Mouse (Mus musculus): Measurements from ENCODE around the gene Usp29. TPM values are rescaled to one million over a fixed set of nuclear protein-coding genes. Genes with fewer than 3 reads are reported as not detected.

Gene Usp29
- total and polyA plus RNA-seq, 2 experiments = 0.09 TPM; not detected in 1

DNA sequence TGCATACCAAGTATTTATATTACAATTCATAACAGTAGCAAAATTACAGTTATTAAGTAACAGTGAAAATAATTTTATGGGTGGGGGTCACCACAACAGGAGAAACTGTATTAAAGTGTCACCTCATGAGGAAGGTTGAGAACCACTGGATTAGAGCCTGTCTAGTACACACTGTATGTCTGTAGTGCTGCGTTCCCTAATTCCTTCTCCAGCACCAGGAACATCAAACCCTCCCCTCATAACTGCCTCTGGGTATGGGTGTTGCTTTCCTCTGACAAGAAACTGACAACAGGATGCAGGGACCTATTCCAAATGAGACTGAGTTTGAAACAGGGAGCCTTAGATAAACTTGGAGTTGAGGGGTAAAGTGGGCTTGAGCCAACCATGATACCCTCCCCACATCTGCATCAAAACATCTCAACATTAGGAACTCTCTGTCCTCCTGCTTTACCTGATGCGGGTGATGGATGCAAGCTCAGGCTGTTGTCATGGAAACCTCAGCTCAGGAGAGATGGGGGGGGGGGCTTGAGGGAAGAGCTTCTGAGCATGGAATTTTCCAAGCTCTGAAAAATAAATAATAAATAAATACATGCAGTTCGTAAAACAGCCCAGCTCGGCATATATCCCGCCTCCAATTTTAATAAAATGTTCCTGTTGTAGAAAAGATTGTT, 86.5 kb downstream of the Usp29 start:
- Histone ChIP-seq H3K9ac (ENCODE audit: low read depth, low read length) (no peak overlapping the region), H3K79me2 (ENCODE audit: control insufficient read depth, insufficient read depth, low read length) (no peaks in the 10 kb centered on the region), H3K4me3 (ENCODE audit: insufficient read depth, low read depth, low read length) (no peak overlapping the region), H3K4me1 (ENCODE audit: control insufficient read depth, insufficient read depth, low read length) (no peaks in the 10 kb centered on the region), H3K27me3 (ENCODE audit: control insufficient read depth, insufficient read depth, low read length) (no peaks in the 10 kb centered on the region), H3K36me3 (ENCODE audit: control insufficient read depth, insufficient read depth, low read length) (no peaks in the 10 kb centered on the region), H3K27ac (replicated peaks; ENCODE audit: insufficient read depth, low read depth, low read length) (no peak overlapping the region)
- TF ChIP-seq POLR2A (IDR thresholded peaks at IDR 0.05; ENCODE audit: extremely low read depth, insufficient read depth, low read length) (no peak), CTCF (IDR thresholded peaks at IDR 0.05; ENCODE audit: low read depth, low read length) (no peak)
- 95% methylated on average over 5 of the region's 5 CpGs for WGBS
- no peak for DNase-seq (ENCODE audit: extremely low read depth, low read depth, low spot score)

DNA sequence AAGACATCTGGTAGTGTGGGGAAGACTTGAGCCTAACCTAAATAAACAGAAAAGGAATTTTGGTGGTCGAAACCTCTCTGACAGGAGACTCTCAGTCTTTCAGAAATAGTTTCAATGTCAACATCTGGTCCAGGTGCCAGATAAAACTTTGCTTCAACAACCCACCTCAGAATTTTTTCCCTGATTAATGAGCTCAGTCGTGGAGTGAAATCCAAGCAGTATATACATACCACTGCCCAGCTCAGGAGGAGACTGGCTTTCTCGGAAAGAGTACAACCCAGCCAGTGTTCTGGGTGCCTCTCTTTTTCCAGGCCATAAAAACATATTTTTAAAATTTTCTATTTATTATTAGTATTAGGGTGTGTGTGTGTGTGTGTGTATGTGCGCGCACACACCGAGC, 89.9 kb downstream of the Usp29 start:
- no peak overlapping the region for H3K27ac ChIP-seq (replicated peaks; ENCODE audit: insufficient read depth, low read depth, low read length)
- no peaks in the 10 kb centered on the region for H3K79me2 ChIP-seq (ENCODE audit: control insufficient read depth, insufficient read depth, low read length)
- WGBS = 87% methylated on average over 6 of the region's 6 CpGs
- H3K36me3 ChIP-seq (ENCODE audit: control insufficient read depth, insufficient read depth, low read length) = no peaks in the 10 kb centered on the region
- H3K4me1 ChIP-seq (ENCODE audit: control insufficient read depth, insufficient read depth, low read length) = no peaks in the 10 kb centered on the region
- no peak for TF ChIP-seq POLR2A (IDR thresholded peaks at IDR 0.05; ENCODE audit: extremely low read depth, insufficient read depth, low read length)
- TF ChIP-seq CTCF (IDR thresholded peaks at IDR 0.05; ENCODE audit: low read depth, low read length) = no peak
- no peak overlapping the region for H3K4me3 ChIP-seq (ENCODE audit: insufficient read depth, low read depth, low read length)
- no peak overlapping the region for H3K9ac ChIP-seq (ENCODE audit: low read depth, low read length)
- H3K27me3 ChIP-seq (ENCODE audit: control insufficient read depth, insufficient read depth, low read length) = no peaks in the 10 kb centered on the region
- no peak for DNase-seq (ENCODE audit: extremely low read depth, low read depth, low spot score)

DNA sequence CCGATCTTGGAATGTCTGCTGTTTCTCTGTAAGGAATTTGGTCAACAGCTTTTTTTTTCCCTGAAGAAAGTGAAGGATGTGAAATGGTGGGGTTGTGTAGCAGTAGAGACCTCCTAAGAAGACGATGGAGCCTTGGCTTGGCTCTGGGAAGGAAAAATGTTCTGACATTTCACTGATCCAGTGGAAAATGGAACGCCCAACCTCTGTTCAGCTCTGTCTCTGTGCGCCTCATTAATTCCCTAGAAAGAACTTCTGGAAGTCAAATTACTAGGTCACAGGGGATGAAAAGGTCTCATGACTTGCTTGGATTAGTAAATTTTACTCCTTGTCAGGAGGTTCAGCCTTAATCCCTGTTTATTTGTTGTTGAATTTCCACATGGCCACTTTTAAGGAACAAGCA, 92.3 kb downstream of the Usp29 start:
- no peak for DNase-seq (ENCODE audit: extremely low read depth, low read depth, low spot score)
- no peaks in the 10 kb centered on the region for H3K36me3 ChIP-seq (ENCODE audit: control insufficient read depth, insufficient read depth, low read length)
- H3K4me3 ChIP-seq (ENCODE audit: insufficient read depth, low read depth, low read length) = no peak overlapping the region
- H3K4me1 ChIP-seq (ENCODE audit: control insufficient read depth, insufficient read depth, low read length) = peaks cover 3% of the 10 kb centered on the region
- WGBS = 84% methylated on average over 4 of the region's 4 CpGs
- no peak overlapping the region for H3K27ac ChIP-seq (replicated peaks; ENCODE audit: insufficient read depth, low read depth, low read length)
- TF ChIP-seq CTCF (IDR thresholded peaks at IDR 0.05; ENCODE audit: low read depth, low read length) (no peak), POLR2A (IDR thresholded peaks at IDR 0.05; ENCODE audit: extremely low read depth, insufficient read depth, low read length) (no peak)
- no peaks in the 10 kb centered on the region for H3K27me3 ChIP-seq (ENCODE audit: control insufficient read depth, insufficient read depth, low read length)
- no peaks in the 10 kb centered on the region for H3K79me2 ChIP-seq (ENCODE audit: control insufficient read depth, insufficient read depth, low read length)
- no peak overlapping the region for H3K9ac ChIP-seq (ENCODE audit: low read depth, low read length)

DNA sequence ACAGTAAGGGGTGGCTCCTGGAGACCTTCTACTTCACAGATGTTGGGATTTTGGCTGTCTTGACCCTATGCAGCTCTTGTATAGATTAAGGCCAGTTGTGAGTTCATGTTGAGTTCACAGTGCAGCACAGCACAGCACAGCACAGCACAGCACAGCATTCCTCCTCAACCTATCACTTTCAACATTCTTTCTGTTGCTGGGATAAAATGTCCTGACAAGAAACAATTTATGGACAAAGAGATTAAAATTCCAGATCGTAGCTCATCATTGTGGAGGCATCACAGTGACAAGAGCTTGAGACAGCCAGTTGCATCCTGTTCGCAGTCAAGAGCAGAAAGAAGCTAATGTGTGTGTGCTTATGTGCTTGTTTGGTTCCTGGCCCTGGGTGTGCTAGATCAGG, 93.3 kb downstream of the Usp29 start:
- DNase-seq (ENCODE audit: extremely low read depth, low read depth, low spot score) = no peak
- TF ChIP-seq CTCF (IDR thresholded peaks at IDR 0.05; ENCODE audit: low read depth, low read length) (no peak), POLR2A (IDR thresholded peaks at IDR 0.05; ENCODE audit: extremely low read depth, insufficient read depth, low read length) (no peak)
- H3K79me2 ChIP-seq (ENCODE audit: control insufficient read depth, insufficient read depth, low read length) = no peaks in the 10 kb centered on the region
- no peaks in the 10 kb centered on the region for H3K27me3 ChIP-seq (ENCODE audit: control insufficient read depth, insufficient read depth, low read length)
- no peak overlapping the region for H3K4me3 ChIP-seq (ENCODE audit: insufficient read depth, low read depth, low read length)
- H3K27ac ChIP-seq (replicated peaks; ENCODE audit: insufficient read depth, low read depth, low read length) = no peak overlapping the region
- no peaks in the 10 kb centered on the region for H3K36me3 ChIP-seq (ENCODE audit: control insufficient read depth, insufficient read depth, low read length)
- no peak overlapping the region for H3K9ac ChIP-seq (ENCODE audit: low read depth, low read length)
- H3K4me1 ChIP-seq (ENCODE audit: control insufficient read depth, insufficient read depth, low read length) = peaks cover 3% of the 10 kb centered on the region
- WGBS = 86% methylated on average over 2 of the region's 2 CpGs

DNA sequence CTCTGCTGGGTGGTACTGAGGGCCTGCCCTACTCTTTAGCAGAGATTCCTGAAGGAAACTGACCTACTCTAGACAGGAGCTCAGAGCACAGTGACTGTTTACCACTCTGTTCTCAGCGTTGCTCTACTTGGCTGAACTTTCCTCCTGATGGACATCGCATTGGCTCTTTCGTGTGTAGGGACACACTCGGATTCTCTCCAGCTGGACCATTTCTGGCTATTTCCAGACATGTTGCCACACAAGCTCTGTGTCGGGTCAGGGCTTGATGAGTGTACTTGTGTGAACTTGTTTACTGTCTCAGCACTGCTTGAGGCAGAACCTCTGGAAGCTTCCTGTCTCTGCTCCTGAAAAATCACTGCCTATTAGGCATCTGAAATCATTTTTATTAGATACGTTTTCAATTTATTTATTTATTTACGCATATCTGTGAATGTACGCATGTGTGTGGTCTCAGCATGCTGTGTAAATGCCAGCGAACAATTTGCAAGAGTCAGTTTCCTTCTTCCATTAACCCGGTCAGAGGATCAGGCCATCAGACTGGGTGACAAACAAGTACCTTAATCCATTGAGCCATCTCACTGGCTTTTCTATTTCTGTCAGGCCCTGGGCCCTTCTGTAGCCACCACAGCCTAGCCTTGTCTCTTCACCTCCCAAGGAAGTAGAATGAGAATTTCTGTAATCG, 95.7 kb downstream of the Usp29 start:
- TF ChIP-seq POLR2A (IDR thresholded peaks at IDR 0.05; ENCODE audit: extremely low read depth, insufficient read depth, low read length) (no peak), CTCF (IDR thresholded peaks at IDR 0.05; ENCODE audit: low read depth, low read length) (no peak)

DNA sequence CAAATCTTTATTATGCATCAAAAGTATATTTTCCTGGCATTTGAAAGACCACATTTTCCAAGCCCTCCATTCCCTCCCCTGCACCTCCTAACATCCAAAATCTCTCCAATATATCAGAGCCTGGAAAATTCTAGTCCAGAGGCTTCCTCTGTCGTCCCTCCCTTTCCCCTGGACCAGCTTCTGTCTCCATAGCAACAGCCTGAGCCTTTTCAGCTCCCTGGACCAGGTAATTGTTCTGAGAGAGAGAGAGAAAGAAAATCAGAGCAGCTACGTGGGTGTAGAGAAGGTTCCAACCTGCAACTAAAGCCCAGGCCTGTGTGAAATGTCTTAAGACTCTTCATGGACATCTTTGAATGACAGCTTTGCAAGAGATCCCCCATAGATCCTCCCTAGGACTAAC, 98.8 kb downstream of the Usp29 start:
- H3K27ac ChIP-seq (replicated peaks; ENCODE audit: insufficient read depth, low read depth, low read length) = no peak overlapping the region
- no peaks in the 10 kb centered on the region for H3K27me3 ChIP-seq (ENCODE audit: control insufficient read depth, insufficient read depth, low read length)
- H3K36me3 ChIP-seq (ENCODE audit: control insufficient read depth, insufficient read depth, low read length) = no peaks in the 10 kb centered on the region
- H3K4me3 ChIP-seq (ENCODE audit: insufficient read depth, low read depth, low read length) = no peak overlapping the region
- H3K9ac ChIP-seq (ENCODE audit: low read depth, low read length) = no peak overlapping the region
- H3K79me2 ChIP-seq (ENCODE audit: control insufficient read depth, insufficient read depth, low read length) = no peaks in the 10 kb centered on the region
- peaks cover 3% of the 10 kb centered on the region for H3K4me1 ChIP-seq (ENCODE audit: control insufficient read depth, insufficient read depth, low read length)
- no peak for DNase-seq (ENCODE audit: extremely low read depth, low read depth, low spot score)
- 56% methylated on average over 2 of the region's 2 CpGs for WGBS
- TF ChIP-seq CTCF (IDR thresholded peaks at IDR 0.05; ENCODE audit: low read depth, low read length) (no peak), POLR2A (IDR thresholded peaks at IDR 0.05; ENCODE audit: extremely low read depth, insufficient read depth, low read length) (no peak)

More for the DNA sequence above, 95.7 kb downstream of the Usp29 start:
- DNase-seq (ENCODE audit: extremely low read depth, low read depth, low spot score) = peak; percentile 98
- Histone ChIP-seq H3K27me3 (ENCODE audit: control insufficient read depth, insufficient read depth, low read length) (no peaks in the 10 kb centered on the region), H3K9ac (ENCODE audit: low read depth, low read length) (no peak overlapping the region), H3K4me1 (ENCODE audit: control insufficient read depth, insufficient read depth, low read length) (peaks cover 3% of the 10 kb centered on the region), H3K79me2 (ENCODE audit: control insufficient read depth, insufficient read depth, low read length) (no peaks in the 10 kb centered on the region), H3K4me3 (ENCODE audit: insufficient read depth, low read depth, low read length) (no peak overlapping the region), H3K36me3 (ENCODE audit: control insufficient read depth, insufficient read depth, low read length) (no peaks in the 10 kb centered on the region), H3K27ac (replicated peaks; ENCODE audit: insufficient read depth, low read depth, low read length) (no peak overlapping the region; the same call in 1 of the 2 replicates)
- WGBS = 23% methylated on average over 11 of the region's 11 CpGs
